Mouse (Mus musculus) CH12.LX (cell line): ENCODE measurements at regions not wholly inside any gene's neighbourhood (a gene's known extent, or its start where the extent isn't known, plus 50 kb on each side); places are given as distances from the start of the nearest gene placed in this dataset.

ENCODE experiments used
- DNase-seq: peaks from one replicate; pipeline ENCODE4 v3.0.0-alpha.2; 2013; ENCODE audit errors: extremely low read depth
- H3K27ac ChIP-seq: 2 replicates; pipeline ENCODE4 v1.5.1; 2012; ENCODE audit warnings: low read depth, mild to moderate bottlenecking, control low read depth, moderate library complexity; ENCODE audit not compliant: insufficient read depth
- H3K27me3 ChIP-seq: replicated peaks from 2 replicates; pipeline ENCODE3; 2012; ENCODE audit warnings: inconsistent platforms
- H3K36me3 ChIP-seq, 2 experiments: replicated peaks in 1 of 2; 2 replicates each; pipeline versions ENCODE3 to v1.6.1; 2012; ENCODE audit warnings: inconsistent platforms in 1 of 2, low read length in 1 of 2, mild to moderate bottlenecking in 1 of 2, mixed read lengths in 1 of 2, moderate library complexity in 1 of 2; ENCODE audit not compliant: control insufficient read depth in 1 of 2, insufficient read depth in 1 of 2
- H3K4me1 ChIP-seq, 2 experiments: 2 replicates each; pipeline ENCODE4 v1.6.1; 2012; ENCODE audit warnings: inconsistent platforms in 1 of 2, moderate library complexity in 1 of 2; ENCODE audit not compliant: insufficient read depth in 2 of 2, control insufficient read depth in 1 of 2
- H3K4me2 ChIP-seq: 2 replicates; pipeline ENCODE4 v1.6.1; 2012; ENCODE audit warnings: low read depth, mild to moderate bottlenecking, control low read depth; ENCODE audit not compliant: poor library complexity, insufficient read depth, severe bottlenecking
- H3K4me3 ChIP-seq, 3 experiments: fragments of 150-350 bp in 1 of 3; sonication (generic) in 1 of 3; replicated peaks in 1 of 3; 2 replicates each; pipeline versions ENCODE3 to v1.5.1; 2011 to 2012; ENCODE audit warnings: low read depth in 2 of 3, low read length in 2 of 3, mild to moderate bottlenecking in 2 of 3, moderate library complexity in 2 of 3, control low read depth in 1 of 3, improper control_type of control experiment in 1 of 3, inconsistent platforms in 1 of 3, mixed read lengths in 1 of 3; ENCODE audit not compliant: poor library complexity in 1 of 3
- H3K79me2 ChIP-seq: replicated peaks from 2 replicates; pipeline ENCODE4 v1.6.1; 2012; ENCODE audit warnings: mild to moderate bottlenecking, moderate library complexity; ENCODE audit not compliant: control insufficient read depth, poor library complexity, insufficient read depth, severe bottlenecking; ENCODE audit errors: extremely low read depth
- H3K9ac ChIP-seq: 2 replicates; pipeline ENCODE4 v1.6.1; 2012; ENCODE audit warnings: low read depth, mild to moderate bottlenecking, control low read depth, moderate library complexity; ENCODE audit not compliant: insufficient read depth
- H3K9me3 ChIP-seq: replicated peaks from 2 replicates; pipeline ENCODE3; 2012; ENCODE audit warnings: low read length, inconsistent platforms, mixed read lengths
- BHLHE40 ChIP-seq: IDR thresholded peaks from 2 replicates; pipeline ENCODE4 v1.6.1; 2011; ENCODE audit warnings: mild to moderate bottlenecking, low read depth, low read length, improper control_type of control experiment
- CHD1 ChIP-seq: IDR thresholded peaks from 2 replicates; pipeline ENCODE4 v1.6.1; 2012; ENCODE audit warnings: low read depth, low read length, improper control_type of control experiment, inconsistent platforms
- CHD2 ChIP-seq: IDR thresholded peaks from 2 replicates; pipeline ENCODE4 v1.6.1; 2011; ENCODE audit warnings: low read length, improper control_type of control experiment
- CTCF ChIP-seq, 2 experiments: IDR thresholded peaks in 1 of 2; conservative IDR thresholded peaks in 1 of 2; 2 replicates each; pipeline ENCODE4 v1.5.1; 2011 to 2012; ENCODE audit warnings: low read depth in 2 of 2, low read length in 2 of 2, improper control_type of control experiment in 1 of 2, inconsistent platforms in 1 of 2, mild to moderate bottlenecking in 1 of 2, moderate library complexity in 1 of 2
- ELF1 ChIP-seq: IDR thresholded peaks from 2 replicates; pipeline ENCODE4 v1.6.1; 2014; ENCODE audit warnings: low read depth, mild to moderate bottlenecking, inconsistent platforms, low read length, improper control_type of control experiment
- GABPA ChIP-seq: IDR thresholded peaks from 2 replicates; pipeline ENCODE4 v1.6.1; 2012; ENCODE audit warnings: low read depth, low read length, improper control_type of control experiment, inconsistent platforms; ENCODE audit not compliant: insufficient replicate concordance
- HCFC1 ChIP-seq: IDR thresholded peaks from 2 replicates; pipeline ENCODE4 v1.6.1; 2012; ENCODE audit warnings: low read depth, mild to moderate bottlenecking, inconsistent platforms, low read length, improper control_type of control experiment
- IRF4 ChIP-seq: IDR thresholded peaks from 2 replicates; pipeline ENCODE4 v1.6.1; 2014; ENCODE audit warnings: low read depth, mild to moderate bottlenecking, inconsistent platforms, low read length, improper control_type of control experiment
- JUN ChIP-seq: IDR thresholded peaks from 2 replicates; pipeline ENCODE4 v1.6.1; 2011; ENCODE audit warnings: low read depth, mild to moderate bottlenecking, low read length, improper control_type of control experiment, moderate library complexity; ENCODE audit not compliant: insufficient read depth
- JUND ChIP-seq: conservative IDR thresholded peaks from 2 replicates; pipeline ENCODE4 v1.6.1; 2011; ENCODE audit warnings: low read depth, low read length, improper control_type of control experiment
- MAX ChIP-seq: IDR thresholded peaks from 2 replicates; pipeline ENCODE4 v1.6.1; 2011; ENCODE audit warnings: low read length, improper control_type of control experiment
- MEF2A ChIP-seq: IDR thresholded peaks from 2 replicates; pipeline ENCODE4 v1.6.1; 2014; ENCODE audit warnings: low read depth, mild to moderate bottlenecking, inconsistent platforms, low read length, improper control_type of control experiment, borderline replicate concordance
- MYC ChIP-seq: IDR thresholded peaks from 2 replicates; pipeline ENCODE4 v1.6.1; 2011; ENCODE audit warnings: low read depth, mild to moderate bottlenecking, improper control_type of control experiment, low read length
- PAX5 ChIP-seq: IDR thresholded peaks from 2 replicates; pipeline ENCODE4 v1.6.1; 2012; ENCODE audit warnings: low read length, inconsistent platforms, mixed read lengths
- SIN3A ChIP-seq: IDR thresholded peaks from 2 replicates; pipeline ENCODE4 v1.6.1; 2012; ENCODE audit warnings: low read length, improper control_type of control experiment, inconsistent platforms
- TBP ChIP-seq: conservative IDR thresholded peaks from 2 replicates; pipeline ENCODE4 v1.6.1; 2011; ENCODE audit warnings: low read depth, low read length, improper control_type of control experiment
- USF2 ChIP-seq: conservative IDR thresholded peaks from 2 replicates; pipeline ENCODE4 v1.6.1; 2011; ENCODE audit warnings: low read depth, low read length, improper control_type of control experiment
- ZMIZ1 ChIP-seq: IDR thresholded peaks from 2 replicates; pipeline ENCODE4 v1.6.1; 2012; ENCODE audit warnings: low read depth, mild to moderate bottlenecking, inconsistent platforms, low read length, improper control_type of control experiment
- dilution Hi-C: fragments of 300-500 bp; cut with MboI; formaldehyde crosslinking; loops from 2 replicates; pipeline ENCODE4 v1.14.3; 2020; ENCODE audit warnings: low sequenced_read_pairs; ENCODE audit not compliant: extremely low pct_unique_long_range_greater_than_20kb, extremely low pct_ligation_motif_present
- in situ Hi-C: fragments of 300-500 bp; cut with MboI; formaldehyde crosslinking; loops from 3 replicates; pipeline ENCODE4 v1.14.3; 2019; ENCODE audit warnings: low sequenced_read_pairs, low pct_ligation_motif_present, low pct_unique_long_range_greater_than_20kb, mixed read lengths

- TF ChIP-seq USF2 (no peak), HCFC1 (no peak), TBP (no peak), CTCF (conservative IDR thresholded peaks at IDR 0.05 in 1 of 2, IDR thresholded peaks at IDR 0.05 in 1 of 2; ENCODE audit: low read depth in 2 of 2, low read length in 2 of 2) (no peak), JUND (no peak), PAX5 (no peak), MEF2A (no peak), SIN3A (no peak), JUN (no peak), GABPA (no peak), ELF1 (no peak), IRF4 (no peak), CHD1 (no peak), ZMIZ1 (no peak), MAX (no peak), BHLHE40 (no peak)
- TF ChIP-seq, all 38 proteins: peak for 0
- dilution Hi-C loops (no loop called here), in situ Hi-C loops (no loop called here)
- H3K9me3 ChIP-seq, result no peaks in the 10 kb centered on the region
- no peak overlapping the region for H3K4me3 ChIP-seq
- no peak overlapping the region for H3K27ac ChIP-seq
- no peaks in the 10 kb centered on the region for H3K27me3 ChIP-seq
- peaks cover 0 to 7% of the 10 kb centered on the region in 2 experiments; a peak in 2 of 4 replicates for H3K4me1 ChIP-seq
- no peaks in the 10 kb centered on the region for H3K36me3 ChIP-seq
- H3K9ac ChIP-seq, result no peak overlapping the region
- no peak for DNase-seq
- no peak overlapping the region for H3K4me2 ChIP-seq
- H3K79me2 ChIP-seq, result no peaks in the 10 kb centered on the region
Observed at GRCm38 (mm10) chr12:9802284-9802683, 232.4 kb downstream of the Osr1 start.

DNA sequence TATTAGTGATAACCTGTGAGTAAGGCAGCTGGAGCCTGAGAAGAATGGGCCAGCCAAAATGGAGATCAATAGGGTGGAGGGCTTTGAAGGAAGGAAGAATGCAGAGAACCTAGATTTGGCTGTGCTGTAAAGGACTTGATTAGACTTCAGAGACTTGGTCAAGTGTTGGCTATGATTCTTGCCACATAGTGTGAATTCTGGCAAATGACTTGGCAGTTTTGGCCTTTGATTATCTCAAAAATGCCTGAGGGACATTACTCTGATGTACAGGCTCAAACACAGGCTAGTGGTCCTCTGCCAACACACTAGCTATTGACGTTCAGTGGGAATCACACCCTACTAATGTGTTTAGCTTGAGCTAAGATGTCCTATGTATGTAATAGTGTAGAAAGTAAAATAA, 237.5 kb downstream of the Osr1 start:
- in situ Hi-C loops, result no loop called here
- Histone ChIP-seq H3K4me2 (no peak overlapping the region), H3K27ac (no peak overlapping the region), H3K9ac (no peak overlapping the region), H3K27me3 (no peaks in the 10 kb centered on the region)
- DNase-seq, result no peak
- no peak for TF ChIP-seq USF2
- no peak for TF ChIP-seq CHD2
- no peak for TF ChIP-seq MYC
- TF ChIP-seq, all 38 proteins: peak for 0
- no peaks in the 10 kb centered on the region for H3K79me2 ChIP-seq
- H3K9me3 ChIP-seq, result no peaks in the 10 kb centered on the region
- dilution Hi-C loops, result no loop called here
- no peak overlapping the region for H3K4me3 ChIP-seq
- no peaks in the 10 kb centered on the region for H3K36me3 ChIP-seq
- peaks cover 0 to 9% of the 10 kb centered on the region in 2 experiments; a peak in 2 of 4 replicates for H3K4me1 ChIP-seq
